Mouse (Mus musculus) liver, embryonic 16.5 days (tissue): ENCODE data around the gene Gm45808. TPM values are rescaled to one million over a fixed set of nuclear protein-coding genes. Genes with fewer than 3 reads are reported as not detected.
A peak's percentile ranks its signal among the peaks of the same experiment; 100 is the strongest.
"Not testable (repeated sequence)": the region's sequence is repeated elsewhere in the genome, so short reads cannot be mapped to it uniquely, and the experiment has no call there.

Source experiments
- ATAC-seq: fragments of 200-750 bp; cut with Nextera tagmentation; 2 replicates; pipeline ENCODE4 v1.8.0; 2017; ENCODE audit warnings: low read depth, mild to moderate bottlenecking, moderate number of reproducible peaks, moderate library complexity
- H3K27ac ChIP-seq: fragments of 300-500 bp; sonication (generic); 2 replicates; pipeline ENCODE4 v1.5.1; 2014; ENCODE audit warnings: mild to moderate bottlenecking, low read length
- H3K27me3 ChIP-seq: fragments of 300-500 bp; sonication (generic); 2 replicates; pipeline ENCODE4 v1.6.1; 2014; ENCODE audit warnings: low read depth, low read length, mixed read lengths; ENCODE audit not compliant: control insufficient read depth, insufficient read depth
- H3K36me3 ChIP-seq: fragments of 300-500 bp; sonication (generic); 2 replicates; pipeline ENCODE4 v1.6.1; 2014; ENCODE audit warnings: mild to moderate bottlenecking; ENCODE audit not compliant: control insufficient read depth, insufficient read depth
- H3K4me1 ChIP-seq: fragments of 300-500 bp; sonication (generic); 2 replicates; pipeline ENCODE4 v1.6.1; 2014; ENCODE audit warnings: low read depth, low read length, mixed read lengths; ENCODE audit not compliant: control insufficient read depth
- H3K4me2 ChIP-seq: fragments of 300-500 bp; sonication (generic); 2 replicates; pipeline ENCODE4 v1.6.1; 2014; ENCODE audit warnings: low read depth, low read length, mixed read lengths
- H3K4me3 ChIP-seq: fragments of 300-500 bp; sonication (generic); 2 replicates; pipeline ENCODE4 v1.5.1; 2014; ENCODE audit warnings: low read depth, mild to moderate bottlenecking, low read length
- H3K9ac ChIP-seq: fragments of 300-500 bp; sonication (generic); 2 replicates; pipeline ENCODE4 v1.6.1; 2014; ENCODE audit warnings: low read depth, low read length
- H3K9me3 ChIP-seq: fragments of 300-500 bp; sonication (generic); replicated peaks from 2 replicates; pipeline ENCODE4 v1.6.1; 2016; ENCODE audit warnings: low read length; ENCODE audit not compliant: control insufficient read depth
- WGBS: fragments of 180-500 bp; shearing (Covaris S2); extraction: QIAGEN DNeasy Blood & Tissue Kit; methylation state at CpG from one replicate; pipeline ENCODE4 v1.1.7; 2014; ENCODE audit not compliant: insufficient replicate concordance; 5-methylcytosine and 5-hydroxymethylcytosine counted together
- polyA plus RNA-seq: library from polyadenylated mRNA; unstranded; fragments of >200 nt; fragmentation: Nextera tagmentation; extraction: Ambion mirVana; gene quantifications from 2 replicates; pipeline ENCODE4 v1.2.1, GENCODE M21; 2015

Gm45808 gene
- polyA plus RNA-seq, 1 experiment from 2014 or later, result not detected

DNA sequence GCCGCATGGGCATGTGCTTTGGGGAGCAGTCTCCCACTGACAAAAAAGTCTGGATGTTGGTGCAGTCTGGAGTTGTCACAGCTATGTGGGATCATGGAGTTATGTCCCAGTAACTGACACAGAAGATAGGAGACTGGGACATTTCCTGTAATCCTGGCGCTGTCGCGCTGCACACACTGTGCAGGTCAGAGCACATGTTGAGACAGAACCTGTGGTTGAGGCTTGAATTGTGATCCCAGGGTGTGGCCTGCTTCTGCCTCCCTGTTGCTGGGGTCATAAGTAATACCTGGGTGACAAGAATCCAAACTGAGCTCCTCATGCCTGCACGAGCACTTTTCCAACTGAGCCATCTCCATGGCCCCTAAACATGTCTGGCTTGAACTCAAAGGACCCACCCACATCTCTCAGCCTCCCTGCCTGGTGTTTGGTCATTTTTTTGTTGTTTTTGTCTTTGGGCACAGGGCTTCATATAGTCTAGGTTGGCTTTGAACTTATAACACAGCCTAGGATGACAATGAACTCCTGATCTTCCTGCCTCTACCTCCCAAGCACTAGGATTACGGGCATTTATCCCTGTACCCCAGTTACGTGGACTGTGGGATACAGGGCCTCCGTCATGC is 5.7 kb upstream of the Gm45808 start:
- Histone ChIP-seq H3K9ac (no peak overlapping the region), H3K36me3 (peaks cover 39% of the 10 kb centered on the region), H3K9me3 (no peaks in the 10 kb centered on the region), H3K27me3 (no peaks in the 10 kb centered on the region), H3K4me2 (no peak overlapping the region), H3K4me3 (no peak overlapping the region), H3K4me1 (peaks cover 37% of the 10 kb centered on the region), H3K27ac (peak overlapping the region; percentile 33; the same call in 1 of the 2 replicates)
- 87% methylated on average over 8 of the region's 8 CpGs for WGBS
- no peak for ATAC-seq

DNA sequence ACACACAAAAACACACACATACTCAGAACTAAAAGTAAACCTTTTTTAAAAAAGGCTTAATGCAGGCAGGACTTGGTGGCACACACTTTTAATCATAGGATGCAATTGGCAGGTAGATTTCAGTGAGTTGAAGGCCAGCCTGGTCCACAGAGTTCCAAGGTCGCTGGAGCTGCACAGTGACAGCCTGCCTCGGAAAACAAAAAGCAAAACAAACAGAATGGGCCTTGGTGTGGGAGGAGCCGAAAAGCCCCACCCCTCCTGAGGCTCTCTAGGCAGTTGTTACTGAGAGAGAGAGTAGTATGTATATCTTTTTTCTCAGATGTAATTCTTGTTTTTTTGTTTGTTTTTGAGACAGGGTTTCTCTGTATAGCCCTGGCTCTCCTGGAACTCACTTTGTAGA is 4.7 kb upstream of the Gm45808 start:
- WGBS, result 12% methylated on average over 3 of the region's 3 CpGs
- Histone ChIP-seq H3K9me3 (no peaks in the 10 kb centered on the region), H3K4me2 (peak overlapping the region; percentile 35; the same call in 1 of the 2 replicates), H3K36me3 (peaks cover 33% of the 10 kb centered on the region), H3K27ac (peak overlapping the region; percentile 69), H3K4me1 (peaks cover 44% of the 10 kb centered on the region), H3K4me3 (no peak overlapping the region), H3K27me3 (no peaks in the 10 kb centered on the region), H3K9ac (no peak overlapping the region)
- peak; percentile 73 for ATAC-seq

DNA sequence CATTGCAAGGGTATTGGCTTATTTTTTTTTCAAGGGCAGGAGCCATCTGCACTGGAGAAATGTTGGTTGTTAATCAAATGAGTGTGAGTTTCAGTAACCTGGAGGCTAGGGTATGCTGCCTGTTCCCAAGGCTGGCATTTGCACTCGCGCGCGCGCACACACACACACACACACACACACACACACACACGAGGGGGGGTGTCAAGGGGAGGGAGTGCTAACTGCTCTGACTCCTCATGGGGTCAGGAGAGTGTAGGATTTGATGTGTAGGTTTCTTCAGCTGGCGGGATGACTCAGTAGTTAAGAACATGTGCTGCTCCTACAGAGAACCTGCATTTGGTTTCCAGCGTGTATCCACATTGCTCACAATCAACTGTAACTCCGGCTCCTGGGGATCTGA is 4.2 kb upstream of the Gm45808 start:
- ATAC-seq, result no peak; the same call in 1 of the 2 replicates
- no peak overlapping the region for H3K4me3 ChIP-seq
- peak overlapping the region; percentile 69 for H3K27ac ChIP-seq
- H3K4me1 ChIP-seq, result peaks cover 48% of the 10 kb centered on the region
- H3K27me3 ChIP-seq, result no peaks in the 10 kb centered on the region
- H3K9me3 ChIP-seq, result no peaks in the 10 kb centered on the region
- no peak overlapping the region for H3K9ac ChIP-seq
- H3K4me2 ChIP-seq, result peak overlapping the region; percentile 35; the same call in 1 of the 2 replicates
- H3K36me3 ChIP-seq, result peaks cover 33% of the 10 kb centered on the region
- 53% methylated on average over 9 of the region's 9 CpGs for WGBS

DNA sequence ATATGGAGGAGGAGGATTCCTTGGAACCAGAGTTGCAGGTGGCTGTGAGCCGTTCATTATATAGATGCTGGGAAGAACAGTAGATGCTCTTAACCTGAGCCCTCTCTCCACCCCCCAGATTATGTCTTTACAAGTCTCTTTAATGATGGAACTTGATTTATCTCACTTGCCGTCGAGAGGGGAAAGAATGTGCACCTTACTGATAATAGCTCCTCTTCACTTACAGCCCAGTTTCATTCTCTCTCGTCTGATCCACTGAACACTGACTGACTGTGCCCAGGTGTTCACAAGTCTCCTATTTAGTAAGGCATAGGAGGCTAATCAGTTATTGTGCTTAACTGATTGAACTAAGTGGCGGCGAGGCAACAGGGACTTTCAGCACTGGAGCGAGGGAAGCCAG is 3.0 kb upstream of the Gm45808 start:
- Histone ChIP-seq H3K27me3 (no peaks in the 10 kb centered on the region), H3K27ac (0 out of 2 replicates have a peak overlapping the region, but pooled peaks have one; percentile 15), H3K4me2 (peak overlapping the region; percentile 15; the same call in 1 of the 2 replicates), H3K36me3 (peaks cover 22% of the 10 kb centered on the region), H3K4me3 (no peak overlapping the region), H3K9ac (0 out of 2 replicates have a peak overlapping the region, but pooled peaks have one; percentile 6), H3K9me3 (no peaks in the 10 kb centered on the region), H3K4me1 (peaks cover 48% of the 10 kb centered on the region)
- no peak for ATAC-seq
- WGBS, result 31% methylated on average over 7 of the region's 7 CpGs

DNA sequence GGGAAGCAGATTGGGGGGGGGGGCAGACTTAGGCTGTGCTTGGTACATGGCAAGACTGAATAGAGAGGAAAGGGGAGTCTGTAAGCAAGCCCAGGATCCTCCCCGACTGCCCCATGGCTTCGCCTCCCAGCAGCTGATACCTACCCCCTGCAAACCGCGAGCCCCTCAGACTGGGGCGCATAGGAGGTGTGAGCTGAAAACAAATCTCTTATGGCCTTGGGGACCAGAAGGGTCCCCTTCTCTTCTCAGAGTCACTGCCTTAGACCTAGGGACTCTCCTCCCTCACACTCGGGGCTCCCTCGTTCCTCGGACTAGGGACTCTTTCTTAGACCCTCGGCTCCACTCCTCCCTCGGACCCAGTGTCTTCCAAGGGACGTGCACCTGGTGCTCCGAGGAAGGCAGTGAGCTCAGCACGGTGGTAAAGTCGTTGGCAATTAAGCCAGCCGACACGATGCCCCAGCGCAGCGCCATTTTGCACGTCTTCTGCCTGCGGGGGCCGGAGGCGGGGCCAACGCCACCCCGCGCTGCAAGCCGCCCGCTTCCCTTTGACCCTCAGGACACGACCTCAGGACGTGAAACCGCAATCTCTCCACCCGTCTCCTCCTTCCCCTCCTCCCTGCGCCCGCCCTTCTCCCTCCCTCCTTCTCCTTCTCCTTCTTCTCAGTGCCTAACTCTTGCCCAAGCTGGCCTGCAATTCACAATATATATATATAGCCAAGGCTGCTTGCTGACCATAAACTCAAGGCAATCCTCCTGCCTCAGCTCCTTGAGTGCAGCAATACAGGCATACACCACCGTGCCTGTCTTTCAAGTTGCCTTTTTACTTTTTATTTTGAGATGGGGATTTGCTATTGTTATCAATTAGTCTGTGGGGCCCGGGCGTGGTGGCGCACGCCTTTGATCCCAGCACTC is 1.9 kb upstream of the Gm45808 start, which contains the start of gene Dhdh:
Gene Dhdh, minus strand, starts transcription at position 513 of the 912 bp plus-strand sequence.
- Histone ChIP-seq H3K4me2 (peak within 1 kb of the TSS; percentile 36), H3K36me3 (peaks cover 11% of the 10 kb centered on the region), H3K27me3 (no peaks in the 10 kb centered on the region), H3K4me1 (peaks cover 48% of the 10 kb centered on the region), H3K9ac (peak within 1 kb of the TSS; percentile 58), H3K27ac (peak within 1 kb of the TSS; percentile 69), H3K9me3 (no peaks in the 10 kb centered on the region), H3K4me3 (peak within 1 kb of the TSS; percentile 63)
- 5% methylated on average over 38 of the region's 38 CpGs for WGBS
- peak; percentile 61 for ATAC-seq

DNA sequence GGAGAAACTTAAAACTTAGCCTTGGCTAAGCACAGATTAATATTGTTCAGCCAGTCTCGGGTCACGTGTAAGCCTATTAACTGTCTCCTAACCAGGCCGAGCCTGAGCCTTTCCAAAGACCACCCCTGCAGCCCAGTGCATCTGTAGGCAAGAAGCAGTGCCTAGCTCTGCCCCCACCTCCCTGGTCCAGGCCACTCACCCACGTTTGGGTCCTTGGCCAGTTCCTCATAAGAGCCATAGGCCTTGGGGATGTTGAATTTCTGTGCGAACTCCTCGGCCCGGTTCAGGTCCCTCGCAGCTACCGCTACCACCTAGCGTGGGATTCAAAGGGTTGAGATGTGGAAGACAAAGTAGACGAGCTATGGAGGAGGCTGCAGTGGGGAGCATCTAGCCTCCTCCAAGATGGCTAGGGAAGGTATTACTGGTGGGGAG is 1.3 kb upstream of the Gm45808 start:
- Histone ChIP-seq H3K4me2 (peak overlapping the region; percentile 36), H3K27ac (no peak overlapping the region), H3K27me3 (no peaks in the 10 kb centered on the region), H3K4me1 (peaks cover 48% of the 10 kb centered on the region), H3K36me3 (peaks cover 5% of the 10 kb centered on the region; the same call in 1 of the 2 replicates), H3K9ac (peak overlapping the region; percentile 58), H3K9me3 (no peaks in the 10 kb centered on the region), H3K4me3 (peak overlapping the region; percentile 63)
- no peak for ATAC-seq
- 52% methylated on average over 11 of the region's 11 CpGs for WGBS

DNA sequence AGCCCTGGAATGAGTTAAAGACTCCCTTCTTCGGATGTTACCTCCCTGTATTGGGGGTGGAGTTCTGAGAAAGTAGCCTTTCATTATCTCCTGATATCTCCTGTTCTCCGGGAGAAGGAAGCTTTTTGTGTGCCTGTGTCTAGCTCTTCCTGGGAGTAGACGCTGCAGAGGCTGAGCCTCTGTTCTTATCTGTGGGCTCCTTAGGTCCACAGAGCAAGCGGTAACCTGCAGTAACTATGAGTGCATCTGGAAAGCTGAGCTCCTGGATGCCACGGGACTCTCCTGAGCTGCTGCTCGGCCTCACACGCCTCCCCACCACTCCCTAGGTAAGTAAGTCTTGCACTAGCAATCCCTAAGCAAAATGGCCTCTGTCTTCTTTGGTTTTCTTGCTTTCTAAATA is 453 bp downstream of the Gm45808 start:
- H3K9ac ChIP-seq, result no peak overlapping the region
- H3K4me2 ChIP-seq, result no peak overlapping the region
- no peak for ATAC-seq
- 27% methylated on average over 7 of the region's 7 CpGs for WGBS
- H3K36me3 ChIP-seq, result no peaks in the 10 kb centered on the region
- peaks cover 44% of the 10 kb centered on the region for H3K4me1 ChIP-seq
- no peaks in the 10 kb centered on the region for H3K9me3 ChIP-seq
- no peaks in the 10 kb centered on the region for H3K27me3 ChIP-seq
- H3K4me3 ChIP-seq, result no peak overlapping the region
- H3K27ac ChIP-seq, result no peak overlapping the region

DNA sequence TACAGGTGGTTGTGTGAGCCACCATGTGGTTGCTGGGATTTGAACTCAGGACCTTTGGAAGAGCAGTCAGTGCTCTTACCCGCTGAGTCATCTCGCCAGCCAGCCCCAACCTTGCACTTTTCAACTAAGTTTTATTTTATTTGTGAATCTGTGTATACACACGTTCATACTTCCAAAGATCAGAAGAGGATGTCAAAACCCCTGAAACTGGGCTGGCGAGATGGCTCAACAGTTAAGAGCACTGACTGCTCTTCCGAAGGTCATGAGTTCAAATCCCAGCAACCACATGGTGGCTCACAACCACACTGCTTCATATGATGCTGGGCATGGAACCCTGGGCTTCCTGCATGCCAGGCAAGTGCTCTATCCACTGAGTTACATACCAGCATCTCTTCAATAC is 1.6 kb downstream of the Gm45808 start:
- H3K4me3 ChIP-seq, H3K27me3 ChIP-seq, H3K9ac ChIP-seq, H3K4me2 ChIP-seq, H3K9me3 ChIP-seq, ATAC-seq, H3K36me3 ChIP-seq, H3K27ac ChIP-seq: not testable (repeated sequence)
- H3K4me1 ChIP-seq, result peaks cover 33% of the 10 kb centered on the region
- 76% methylated on average over 5 of the region's 5 CpGs for WGBS
